Mouse (Mus musculus): ENCODE measurements around the gene Sec14l1.

GRCm38 (mm10) chr11:117107837-117108236 lies 7.1 kb upstream of the Sec14l1 start:
- TF ChIP-seq CTCF (IDR thresholded peaks at IDR 0.05; ENCODE audit: low read depth) (no peak), EP300 (IDR thresholded peaks at IDR 0.05; ENCODE audit: low read depth) (no peak)
